Mouse (Mus musculus): Measurements from ENCODE around the gene Chfr. TPM values are rescaled to one million over a fixed set of nuclear protein-coding genes. Genes with fewer than 3 reads are reported as not detected.

Chfr gene
- total RNA-seq (2021): 10 to 100 TPM; 23.5 to 23.7 TPM

DNA sequence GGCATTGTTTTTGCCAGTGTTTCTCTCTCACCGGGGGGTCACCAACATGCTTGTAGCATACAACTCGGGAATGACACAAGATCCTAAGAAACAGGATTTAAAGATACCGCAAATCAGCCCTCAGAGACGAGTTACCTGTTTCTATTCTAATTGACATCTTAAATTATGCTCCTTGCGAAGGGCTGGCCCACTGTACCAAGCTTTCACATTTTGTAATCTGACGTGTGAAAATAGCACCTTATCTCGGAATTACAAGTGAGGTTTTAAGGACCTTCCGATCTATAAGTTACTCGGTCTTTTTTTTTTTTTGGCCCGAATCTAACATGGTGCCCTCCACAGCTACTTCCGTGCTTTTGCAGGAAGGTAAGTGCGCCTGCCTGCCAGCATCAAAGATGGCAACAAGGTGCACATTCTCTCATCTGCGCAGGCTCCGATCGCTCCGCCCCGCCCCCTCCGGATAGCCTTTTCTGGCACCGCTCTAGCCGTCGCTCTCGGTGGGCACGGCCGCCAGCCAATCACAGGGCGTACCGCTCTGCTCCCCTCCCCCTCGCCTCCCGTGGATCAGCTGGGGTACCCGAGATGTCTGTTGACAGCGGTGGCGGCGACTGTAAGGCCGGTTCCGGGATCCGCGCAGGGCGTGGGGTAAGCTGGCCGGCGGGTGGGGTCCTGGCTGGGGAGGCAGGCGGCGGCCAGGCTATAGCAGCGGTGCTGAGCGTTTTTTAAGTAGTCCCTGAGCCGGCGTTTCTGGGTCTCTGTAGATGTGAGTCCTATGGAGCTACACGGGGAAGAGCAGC lies at the start of gene Chfr:
TSS of gene Chfr (plus strand) at position 550 of the 794 bp plus-strand sequence.
- peak; percentile 99 for DNase-seq

DNA sequence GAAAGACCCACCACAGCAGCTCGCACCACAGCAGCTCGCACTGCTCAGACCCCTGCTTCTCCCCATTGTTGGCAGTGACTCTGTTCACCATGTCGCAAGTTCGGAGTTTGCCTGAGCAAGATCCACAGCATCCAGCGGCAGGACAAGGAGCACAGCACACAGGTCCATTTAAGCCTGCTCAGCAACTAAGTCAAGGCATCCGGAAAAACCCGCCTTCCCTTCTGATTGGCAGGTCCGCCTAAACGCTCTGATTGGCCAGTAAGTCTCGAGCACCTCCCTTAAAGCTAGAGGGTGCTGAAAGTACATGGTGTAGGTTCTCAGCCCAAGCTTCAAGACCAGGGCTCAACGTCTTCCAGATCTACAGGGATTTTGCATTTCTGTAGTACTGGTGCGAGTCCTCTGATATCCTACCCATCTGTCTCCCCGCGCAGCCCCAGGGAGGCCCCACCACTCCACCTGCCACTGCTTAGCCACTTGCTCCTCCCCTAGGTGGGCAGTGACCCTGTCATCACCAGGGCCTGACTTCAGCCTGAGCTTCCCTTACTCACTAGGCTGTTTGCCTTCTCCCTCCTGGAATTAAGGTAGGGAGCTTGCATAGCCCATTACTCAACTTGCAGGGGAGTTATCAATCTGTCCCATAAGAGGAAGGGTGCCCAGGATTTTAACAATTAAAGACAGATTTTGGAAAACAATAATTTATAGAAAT lies 49.3 kb upstream of the Chfr start:
- DNase-seq: no peak

DNA sequence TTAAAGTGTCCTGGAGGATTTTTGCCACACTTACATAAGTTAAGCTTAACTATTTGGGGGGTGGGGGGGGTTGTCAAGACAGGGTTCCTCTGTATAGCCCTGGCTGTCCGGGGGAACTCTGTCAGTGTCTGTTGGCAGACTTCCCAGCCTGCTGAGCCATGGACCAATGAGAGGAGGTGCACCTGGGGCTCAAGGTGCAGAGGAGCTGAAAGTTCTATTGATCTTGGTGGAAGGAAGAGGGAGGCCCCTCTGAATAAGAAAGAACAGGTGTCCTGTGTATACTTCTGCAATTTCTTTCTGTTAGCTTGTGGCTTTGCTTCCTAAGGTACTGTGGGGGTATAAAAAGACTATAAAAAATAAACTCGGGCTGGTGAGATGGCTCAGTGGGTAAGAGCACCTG lies 44.1 kb upstream of the Chfr start:
- no peak for DNase-seq

DNA sequence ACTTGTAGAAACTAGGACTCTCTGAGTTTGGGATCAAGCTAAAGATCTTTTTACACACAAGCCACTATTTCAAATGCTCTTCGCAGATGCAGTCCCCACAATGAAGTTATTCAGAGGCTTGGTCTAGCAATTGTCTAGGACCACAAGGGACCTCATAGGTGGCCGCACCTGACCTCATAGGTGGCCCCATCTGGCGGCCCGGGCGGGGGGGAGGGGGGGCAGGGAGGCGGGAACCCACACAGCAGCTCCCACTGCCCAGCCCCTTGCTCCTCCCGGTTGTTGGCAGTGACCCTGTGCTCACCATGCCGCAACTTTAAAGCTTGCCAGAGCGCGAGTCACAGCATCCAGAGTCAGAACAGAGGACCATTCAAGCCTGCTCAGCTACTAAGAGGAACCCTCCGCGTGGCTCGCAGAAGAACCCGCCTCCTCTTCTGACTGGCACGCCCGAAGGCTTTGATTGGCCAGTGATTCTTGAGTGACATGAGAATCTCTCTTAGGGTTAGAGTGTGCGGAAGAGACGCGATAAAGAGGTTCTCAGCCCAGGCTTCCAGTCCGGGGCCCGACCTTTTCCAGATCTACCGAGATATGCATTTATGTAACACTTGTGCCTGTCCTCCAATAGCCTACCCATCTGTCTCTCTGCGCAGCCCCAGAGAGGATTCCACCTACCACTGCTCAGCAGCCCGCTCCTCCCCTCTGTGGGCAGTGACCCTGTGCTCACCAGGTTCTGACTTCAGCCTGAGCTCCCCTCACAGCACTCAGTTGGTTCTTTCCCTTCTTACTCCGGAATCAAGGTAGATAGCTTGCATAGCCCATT lies 41.4 kb upstream of the Chfr start, which contains the start of gene Gm35315:
TSS of gene Gm35315 (minus strand) at position 391 of the 817 bp plus-strand sequence.
- DNase-seq: peak; percentile 83

DNA sequence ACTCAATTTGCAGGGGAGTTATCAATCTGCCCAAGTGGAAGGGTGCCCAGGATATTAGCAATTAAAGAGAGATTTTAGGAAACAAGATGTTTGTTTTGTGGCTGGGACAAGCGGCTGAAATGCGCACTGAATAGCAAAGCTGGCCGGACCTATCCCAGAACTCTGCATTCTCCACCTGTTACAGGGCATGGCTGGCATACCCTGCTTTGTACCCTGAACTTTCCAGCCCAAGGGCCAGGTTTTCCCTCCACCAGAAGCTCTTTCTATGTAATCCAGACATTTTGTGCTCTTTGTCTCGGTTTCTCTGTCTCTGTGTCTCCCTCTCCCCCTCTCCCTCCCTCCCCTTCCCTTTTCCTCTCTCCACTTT lies 40.8 kb upstream of the Chfr start:
- DNase-seq: no peak

DNA sequence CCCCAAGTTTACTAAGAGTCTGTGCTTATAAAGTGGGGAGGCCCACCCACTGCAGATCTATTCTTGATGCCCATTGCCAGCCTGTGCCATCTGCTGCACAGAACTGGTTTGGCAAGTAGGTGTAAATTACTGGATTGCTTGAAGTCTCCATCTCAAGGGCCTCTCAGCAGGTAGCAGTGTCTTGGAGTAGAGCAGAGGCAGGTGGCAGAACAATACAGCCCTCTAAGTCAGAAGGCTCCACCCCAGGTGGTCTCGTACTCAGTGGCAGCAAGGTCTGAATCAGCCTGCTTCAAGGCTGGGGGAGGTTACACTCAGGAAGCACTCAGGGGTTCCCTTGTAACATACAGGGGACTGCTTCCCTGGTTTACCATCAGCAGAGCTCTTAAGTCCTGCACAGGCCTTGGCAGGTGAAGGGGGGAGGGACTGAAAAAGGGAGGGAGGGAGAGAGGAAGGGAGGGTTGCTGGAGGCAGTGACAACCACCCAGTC lies 36.6 kb upstream of the Chfr start:
- DNase-seq: no peak

DNA sequence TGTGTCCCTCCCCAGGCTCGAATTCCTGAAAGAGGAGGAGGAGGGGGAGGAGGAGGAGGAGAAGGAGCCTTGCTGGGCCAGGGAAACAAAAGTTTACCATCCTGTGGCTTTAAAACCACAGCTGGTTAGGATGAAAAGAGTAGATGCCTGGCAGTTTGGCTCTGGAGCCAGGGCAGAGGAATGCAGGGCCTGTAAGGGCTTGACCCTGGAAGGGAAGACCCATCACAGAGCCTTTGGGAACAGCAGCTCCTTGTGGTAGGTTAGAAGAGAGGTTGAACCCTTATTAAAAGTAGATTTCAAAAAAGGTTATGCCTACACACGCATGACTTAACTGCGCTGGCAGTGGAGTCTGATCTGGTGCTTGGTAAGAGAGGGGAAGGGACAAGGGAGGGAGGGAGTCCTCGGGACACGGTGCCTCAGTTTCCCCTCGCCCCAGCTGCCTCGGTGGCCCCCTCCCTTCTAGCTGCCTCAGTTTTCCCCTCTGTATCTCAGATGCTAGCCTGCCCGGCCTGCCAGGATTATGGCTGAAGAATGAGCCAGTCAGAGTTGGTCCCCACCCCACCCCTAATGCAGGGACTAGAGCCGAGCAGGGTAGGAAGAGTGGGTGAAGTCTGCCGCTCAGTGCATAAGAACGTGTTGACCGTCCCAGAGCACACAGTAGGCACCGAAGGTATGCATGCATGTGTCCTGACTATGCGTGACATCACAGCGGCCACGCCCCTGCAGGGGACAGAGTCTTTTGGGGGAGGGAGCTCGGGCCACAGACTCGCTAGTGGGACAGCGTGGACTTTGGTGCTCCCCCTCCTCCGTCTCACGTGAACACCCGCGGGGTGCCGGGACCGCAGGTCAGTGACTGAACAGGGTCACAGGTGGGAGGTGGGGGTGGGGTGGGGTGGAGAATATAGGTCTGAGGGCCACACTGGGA lies 35.7 kb upstream of the Chfr start, which contains the start of gene Plcxd1:
TSS of gene Plcxd1 (plus strand) at position 314 of the 925 bp plus-strand sequence.
- no peak for DNase-seq

DNA sequence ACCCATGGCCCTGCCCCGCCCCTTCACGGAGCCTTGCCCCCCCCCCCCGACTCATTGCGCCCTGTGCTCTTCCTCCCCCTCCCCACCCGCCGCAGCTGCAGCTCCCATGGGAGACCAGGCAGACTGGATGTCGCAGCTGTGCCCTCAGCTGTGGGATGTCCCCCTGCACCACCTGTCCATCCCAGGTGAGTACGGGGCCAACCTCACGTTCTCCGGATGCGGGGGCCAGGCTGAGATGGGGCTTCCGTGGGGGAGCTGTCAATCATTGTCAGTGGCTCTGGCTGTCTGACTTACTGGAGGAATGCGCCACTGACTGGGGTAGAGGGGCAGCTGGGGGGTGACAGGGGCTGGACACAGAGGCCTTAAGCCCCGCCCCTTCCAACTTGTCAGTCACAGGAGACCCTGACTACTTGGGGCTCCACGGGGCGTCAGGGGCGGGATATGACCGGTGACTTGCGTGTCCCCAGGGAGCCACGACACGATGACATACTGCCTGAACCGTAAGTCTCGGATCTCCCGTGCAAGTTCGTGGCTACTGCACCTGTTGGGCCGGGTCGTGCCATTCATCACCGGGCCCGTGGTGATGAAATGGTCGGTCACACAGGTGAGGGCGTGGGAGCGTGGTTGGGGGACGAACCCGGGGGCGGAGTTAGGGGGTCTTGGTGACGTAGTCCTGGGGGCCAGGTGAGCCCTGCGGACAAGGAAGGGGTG lies 34.6 kb upstream of the Chfr start:
- no peak for DNase-seq

DNA sequence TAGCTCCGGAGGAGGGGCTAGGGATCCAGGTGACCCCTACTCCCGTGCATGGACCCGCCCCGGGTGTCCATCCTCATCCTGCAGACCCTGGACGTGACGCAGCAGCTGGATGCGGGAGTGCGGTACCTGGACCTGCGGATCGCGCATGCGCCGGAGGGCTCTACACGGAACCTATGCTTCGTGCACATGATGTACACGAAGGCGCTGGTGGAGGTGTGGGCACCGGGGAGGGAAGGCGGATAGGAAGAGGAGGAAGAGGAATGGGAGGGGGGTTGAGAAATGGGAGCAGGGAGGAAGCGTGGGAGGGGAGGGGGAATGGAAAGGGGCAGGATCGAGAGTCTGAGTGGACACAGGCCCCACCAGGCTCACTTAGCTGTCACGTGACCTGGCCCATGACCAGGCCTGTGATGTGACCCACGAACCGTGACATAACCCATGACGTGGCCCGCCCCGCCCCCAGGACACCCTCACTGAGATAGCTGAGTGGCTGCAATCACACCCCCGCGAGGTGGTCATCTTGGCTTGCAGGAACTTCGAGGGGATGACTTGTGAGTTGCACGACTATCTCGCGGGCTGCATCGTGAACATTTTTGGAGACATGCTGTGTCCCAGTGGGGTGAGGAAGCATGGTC lies 33.8 kb upstream of the Chfr start:
- DNase-seq: peak; percentile 52

DNA sequence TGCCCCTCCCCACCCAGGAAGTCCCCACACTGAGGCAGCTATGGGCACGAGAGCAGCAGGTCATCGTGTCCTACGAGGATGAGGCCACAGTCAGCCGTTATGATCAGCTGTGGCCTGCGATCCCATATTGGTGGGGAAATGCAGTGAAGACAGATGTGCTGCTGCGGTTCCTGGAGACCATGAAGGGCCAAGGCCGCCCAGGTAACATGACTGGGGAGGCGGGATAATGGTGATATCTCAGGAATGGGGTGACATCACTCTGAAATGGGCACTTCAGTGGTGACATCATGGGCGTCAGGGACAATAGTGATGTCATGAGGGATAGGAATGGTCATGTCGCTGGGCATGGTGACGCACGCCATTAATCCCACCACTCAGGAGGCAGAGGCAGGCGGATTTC lies 33.2 kb upstream of the Chfr start:
- no peak for DNase-seq

DNA sequence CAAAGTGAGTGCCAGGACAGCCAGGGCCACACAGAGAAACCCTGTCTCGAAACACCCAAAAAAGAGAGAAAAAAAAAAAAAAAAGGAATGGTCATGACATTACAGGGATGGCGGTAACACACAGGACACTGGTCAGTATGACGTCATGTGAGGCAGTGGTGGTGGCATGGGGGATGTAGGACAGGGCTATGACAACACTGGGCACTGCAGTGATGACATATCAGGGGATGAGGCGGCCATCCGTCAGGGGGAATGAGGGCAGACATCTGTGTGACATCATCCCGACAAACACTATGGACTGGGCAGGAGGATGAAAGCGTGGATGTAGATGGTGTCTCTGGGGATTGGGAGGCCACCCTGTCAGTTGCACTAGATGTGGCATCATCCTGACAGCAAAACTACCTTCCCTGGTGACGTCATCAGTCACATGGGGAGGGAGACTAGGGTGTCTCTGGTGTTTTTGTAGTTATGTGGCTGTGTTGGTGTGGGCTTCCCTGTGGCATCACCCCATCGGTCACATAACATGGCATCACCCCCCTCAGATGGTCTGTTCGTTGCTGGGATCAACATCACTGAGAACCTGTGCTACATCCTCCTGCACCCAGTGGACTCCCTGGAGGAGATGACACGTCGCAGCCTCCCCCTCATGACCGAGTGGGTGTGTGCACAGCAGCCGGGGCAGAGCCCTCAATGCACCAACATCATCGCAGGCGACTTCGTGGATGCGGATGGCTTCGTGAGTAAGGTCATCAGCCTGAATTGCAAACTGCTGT lies 32.6 kb upstream of the Chfr start:
- no peak for DNase-seq

DNA sequence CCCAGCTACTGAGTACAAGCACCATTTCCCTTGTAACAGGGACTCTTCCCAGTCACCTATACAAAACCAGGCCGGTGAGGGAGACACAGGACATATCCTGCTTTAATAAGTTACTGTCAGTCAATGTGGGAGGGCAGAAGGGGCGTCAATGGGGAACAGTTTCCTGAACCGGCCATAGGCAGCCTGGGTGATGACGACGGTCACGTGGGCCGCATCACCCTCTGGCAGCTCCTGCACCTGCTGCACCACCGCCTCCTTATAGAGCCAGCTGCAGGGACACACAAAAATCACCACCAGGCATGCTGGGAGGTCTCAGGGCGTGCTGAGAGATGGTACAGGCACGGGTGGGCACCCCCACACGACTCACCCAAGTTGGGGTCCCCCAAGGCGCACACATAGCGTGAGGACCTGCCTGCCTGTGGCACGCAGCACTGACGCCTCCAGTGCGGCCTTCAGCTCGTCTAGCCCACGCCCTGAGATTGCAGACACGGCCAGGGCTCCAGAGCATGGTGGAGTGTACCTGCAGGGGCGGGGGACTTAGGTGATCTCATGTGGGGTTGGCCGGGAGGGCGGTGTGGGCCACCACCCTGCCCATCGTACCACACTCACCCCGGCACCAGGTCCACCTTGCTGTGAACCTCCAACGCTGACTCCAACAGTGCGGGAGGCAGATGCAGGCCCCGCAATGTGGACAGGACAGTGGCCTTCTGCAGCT lies 31.6 kb upstream of the Chfr start:
- no peak for DNase-seq

DNA sequence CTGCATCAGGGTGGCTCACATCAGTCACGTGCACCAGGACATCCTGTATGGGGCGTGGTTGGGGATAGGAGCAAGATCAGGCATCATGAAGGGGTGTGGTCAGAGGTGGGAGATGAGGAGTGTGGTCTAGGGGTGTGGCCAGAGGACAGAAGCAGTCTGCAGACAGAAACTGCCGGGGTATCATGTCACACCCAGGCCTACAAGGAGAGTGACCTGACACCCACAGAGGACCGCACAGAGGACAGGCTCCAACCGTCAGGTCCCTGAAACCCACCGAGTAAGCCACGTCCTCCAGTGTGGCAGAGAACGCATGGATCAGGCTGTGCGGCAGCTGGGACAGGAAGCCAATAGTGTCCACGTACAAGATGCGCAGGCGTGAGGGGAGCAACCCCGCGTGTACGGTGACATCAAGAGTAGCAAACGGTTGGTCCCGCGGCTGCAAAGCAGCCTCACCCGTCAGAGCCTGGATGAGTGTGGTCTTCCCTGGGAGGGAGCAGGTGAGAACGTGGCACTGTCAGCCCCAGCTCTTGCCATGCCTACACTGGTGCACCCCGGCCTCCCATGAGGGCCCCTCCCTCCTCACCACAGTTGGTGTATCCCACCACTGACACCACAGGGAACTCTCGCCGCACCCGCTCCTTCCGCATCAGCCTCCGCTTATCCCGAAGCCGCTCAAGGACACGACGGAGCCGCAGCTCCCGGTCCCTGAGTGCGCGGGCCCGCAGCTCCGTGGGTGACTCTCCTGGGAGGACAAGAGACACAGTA lies 30.8 kb upstream of the Chfr start:
- DNase-seq: no peak

DNA sequence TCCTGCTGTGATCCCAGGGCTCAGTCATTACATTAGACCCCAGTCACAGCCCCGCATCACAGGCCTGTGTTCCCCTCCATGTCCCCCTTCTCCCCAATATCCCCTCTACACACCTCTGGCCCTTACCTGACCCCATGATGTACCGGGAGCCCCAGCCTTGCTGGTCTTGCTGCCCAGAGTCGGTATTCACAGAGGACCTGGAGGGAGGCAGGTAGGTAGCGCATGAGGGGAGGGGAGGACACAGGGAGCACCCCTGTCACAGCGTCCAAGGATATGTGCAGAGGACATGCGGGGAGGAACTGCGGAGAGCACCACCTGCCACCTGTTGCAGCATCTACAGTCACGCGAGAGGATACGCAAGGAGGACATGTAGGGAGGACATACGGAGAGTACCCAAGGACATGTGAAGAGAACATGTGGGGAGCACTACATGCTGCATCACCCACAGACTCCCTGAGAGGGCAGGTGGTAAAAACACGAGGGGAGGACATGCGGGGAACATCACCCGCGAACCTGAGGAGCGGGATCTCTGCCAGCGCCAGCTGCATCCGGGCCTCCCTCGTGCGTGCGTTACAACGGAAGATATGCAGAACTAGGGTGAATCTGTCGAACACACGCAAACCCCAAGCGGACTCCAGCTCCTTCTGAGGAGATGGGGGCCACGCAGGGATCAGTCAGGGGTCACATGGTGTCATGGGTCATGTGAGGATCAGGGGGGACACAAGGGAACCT lies 29.3 kb upstream of the Chfr start:
- no peak for DNase-seq

DNA sequence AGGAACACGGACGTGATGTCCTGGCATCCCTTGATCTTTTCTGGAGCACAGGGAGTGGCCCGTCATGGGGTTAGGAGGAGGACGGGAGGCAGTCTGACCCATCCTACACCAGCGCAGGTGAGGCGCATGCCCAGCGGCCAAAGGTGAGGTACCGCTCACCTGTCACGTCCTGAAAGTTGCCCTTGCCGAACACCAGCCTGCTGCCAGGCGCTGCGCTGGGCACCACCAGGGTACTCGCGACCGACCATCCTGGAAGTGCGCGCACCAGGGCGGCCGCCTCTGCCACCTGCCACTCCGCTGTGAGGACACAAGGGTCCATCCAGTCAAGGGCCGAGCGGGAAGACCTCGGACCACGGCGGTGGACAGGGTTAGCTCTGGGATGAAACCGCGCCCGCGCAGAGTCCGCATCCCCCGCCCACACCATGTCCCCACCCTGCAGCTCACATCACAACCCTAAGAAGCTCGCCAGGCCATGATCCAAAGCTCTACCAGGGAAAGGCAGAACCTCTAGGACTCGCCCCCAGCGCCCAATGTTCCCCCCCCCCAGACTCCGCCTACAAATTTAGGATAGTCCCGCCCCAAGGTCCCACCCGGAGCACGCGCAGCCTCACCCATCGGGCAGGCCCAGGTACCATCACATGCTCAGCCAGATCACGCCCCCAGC lies 28.6 kb upstream of the Chfr start:
- no peak for DNase-seq

DNA sequence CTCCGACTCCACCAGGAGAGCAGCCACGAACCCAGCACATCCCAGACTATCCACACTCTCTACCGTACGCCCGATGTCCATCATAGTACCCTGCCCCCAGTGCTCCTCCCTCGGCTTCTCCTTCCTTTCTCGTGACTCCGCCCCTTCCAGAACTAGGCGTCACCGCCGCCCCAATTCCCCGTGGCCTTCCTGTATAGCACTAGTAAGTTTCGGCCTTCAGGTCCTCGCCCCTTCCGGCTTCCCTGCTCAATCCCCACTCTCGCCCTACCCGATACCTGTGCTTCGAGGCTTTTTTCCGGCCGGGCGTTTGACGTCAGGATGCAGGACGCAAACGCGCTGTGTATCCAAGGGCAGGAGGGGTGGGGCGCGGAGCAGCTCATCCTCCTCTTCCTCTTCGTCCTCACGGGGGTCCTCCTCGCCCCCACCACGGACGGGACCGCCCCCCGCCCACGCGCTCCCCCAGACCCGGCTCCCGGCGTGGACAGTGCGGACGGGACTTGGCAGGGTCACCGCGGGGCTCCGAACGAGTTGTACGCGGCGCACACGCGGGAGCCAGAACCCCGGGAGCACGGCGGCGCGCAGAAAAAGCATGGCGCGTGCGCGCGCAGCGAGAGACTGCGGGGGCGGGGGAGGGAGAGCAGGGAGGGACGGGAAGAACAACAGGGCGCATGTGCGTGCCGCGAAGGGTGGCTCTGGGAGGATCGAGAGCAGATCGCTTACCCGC lies 27.9 kb upstream of the Chfr start, which contains the start of gene Gtpbp6:
TSS of gene Gtpbp6 (minus strand) at position 617 of the 724 bp plus-strand sequence.
- peak; percentile 97 for DNase-seq

Data from heart, postnatal 4 days (tissue).